Mouse (Mus musculus) adrenal gland, postnatal 25 days (tissue): ENCODE data around the gene Wdfy3. TPM values are rescaled to one million over a fixed set of nuclear protein-coding genes. Genes with fewer than 3 reads are reported as not detected.
"Not testable (repeated sequence)": the region's sequence is repeated elsewhere in the genome, so short reads cannot be mapped to it uniquely, and the experiment has no call there.

Experiments used
- DNase-seq: peaks from one replicate; pipeline ENCODE4 v3.0.0; 2021; ENCODE audit warnings: mixed read lengths
- total RNA-seq: library from RNA; stranded (reverse); gene quantifications from 2 replicates; pipeline ENCODE4 v1.2.3, GENCODE M21; 2021

Wdfy3 gene
- total RNA-seq, 1 experiment from 2014 or later, result 54.3 TPM

DNA sequence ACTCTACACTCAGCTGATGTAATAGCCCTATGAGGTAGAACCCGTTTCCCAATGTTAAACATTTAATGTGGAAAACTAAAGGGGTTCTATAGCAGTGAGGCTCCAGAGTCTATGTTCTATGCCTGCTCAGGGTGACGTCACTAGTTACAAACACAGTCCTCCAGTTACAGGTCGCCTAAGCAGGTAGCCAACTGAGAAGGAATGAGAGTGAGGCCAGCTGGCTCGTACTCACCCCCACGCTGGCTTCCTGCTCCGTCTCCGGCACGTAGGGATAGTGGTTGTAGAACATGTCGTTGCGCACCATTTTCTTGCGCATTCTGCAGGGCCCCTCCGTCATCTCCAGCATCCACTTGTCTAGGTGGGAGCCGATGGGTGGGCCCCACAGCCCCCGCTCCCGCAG lies 187.5 kb downstream of the Wdfy3 start:
- no peak for DNase-seq

- DNase-seq, result no peak
These were observed 189.8 kb downstream of the Wdfy3 start for GRCm38 (mm10) chr5:101879914-101880313.

- no peak for DNase-seq
These were observed 191.3 kb downstream of the Wdfy3 start for GRCm38 (mm10) chr5:101878403-101878802.

GRCm38 (mm10) chr5:101876185-101876584 lies 193.5 kb downstream of the Wdfy3 start:
- DNase-seq, result no peak

GRCm38 (mm10) chr5:101866722-101867121 lies 203.0 kb downstream of the Wdfy3 start:
- no peak for DNase-seq

GRCm38 (mm10) chr5:101863946-101864345 lies 205.8 kb downstream of the Wdfy3 start:
- DNase-seq, result no peak

- no peak for DNase-seq
These were observed 207.1 kb downstream of the Wdfy3 start for GRCm38 (mm10) chr5:101862651-101863050.

- DNase-seq, result no peak
These were observed 207.7 kb downstream of the Wdfy3 start for GRCm38 (mm10) chr5:101861786-101862571.

DNA sequence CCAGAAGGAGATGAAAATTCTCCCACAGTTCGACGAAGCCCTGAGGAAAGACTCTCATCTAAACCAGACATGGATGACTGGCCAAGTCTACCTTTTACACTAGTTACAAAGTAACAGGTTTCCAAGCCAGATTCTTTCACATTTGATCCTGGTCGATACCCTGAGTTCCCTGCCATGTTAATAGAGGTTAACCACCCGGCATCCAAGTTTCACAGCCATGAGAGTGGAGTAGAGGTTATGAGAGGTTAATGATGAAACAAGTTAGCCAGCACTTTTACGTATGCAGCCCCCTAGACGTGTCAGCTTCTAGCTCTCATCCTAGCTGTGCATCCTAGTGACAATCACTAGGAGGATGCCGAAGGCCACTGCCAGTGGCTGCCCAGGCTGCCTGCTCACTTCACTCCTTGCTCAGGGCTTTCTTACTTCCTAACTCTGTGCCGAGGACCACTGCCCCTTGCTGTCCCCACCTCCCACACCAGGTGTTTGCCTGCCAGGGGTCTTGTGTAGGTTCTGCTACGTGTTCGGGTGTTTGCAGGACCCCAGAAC lies 210.8 kb downstream of the Wdfy3 start:
- DNase-seq, result no peak

- DNase-seq, result no peak
These were observed 214.2 kb downstream of the Wdfy3 start for GRCm38 (mm10) chr5:101855475-101855874.

GRCm38 (mm10) chr5:101854667-101855066 lies 215.1 kb downstream of the Wdfy3 start:
- peak; percentile 37 for DNase-seq

- DNase-seq, result no peak
These were observed 215.6 kb downstream of the Wdfy3 start for GRCm38 (mm10) chr5:101854100-101854499.

GRCm38 (mm10) chr5:101852116-101852680 lies 217.5 kb downstream of the Wdfy3 start:
- DNase-seq, result no peak

GRCm38 (mm10) chr5:101851133-101851532 lies 218.6 kb downstream of the Wdfy3 start:
- no peak for DNase-seq

DNA sequence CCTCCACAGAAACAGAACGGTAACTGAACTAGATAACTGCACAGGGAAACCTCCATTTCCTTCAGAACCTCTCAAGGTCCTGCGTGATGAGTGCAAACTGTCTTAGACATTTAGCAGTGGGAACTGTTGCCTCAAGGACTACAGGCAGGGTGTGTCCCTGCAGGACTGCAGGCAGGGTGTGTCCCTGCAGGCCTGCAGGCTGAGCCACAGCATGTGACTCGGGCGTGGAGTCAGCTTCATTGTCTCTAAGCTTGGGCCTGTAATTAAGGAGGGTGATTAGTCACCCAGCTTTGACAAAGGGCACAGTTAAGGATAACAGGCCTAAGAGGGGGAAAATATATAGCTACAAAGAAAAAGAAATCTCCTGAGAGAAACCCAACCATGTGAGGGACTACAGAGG lies 222.0 kb downstream of the Wdfy3 start:
- DNase-seq, result no peak

DNA sequence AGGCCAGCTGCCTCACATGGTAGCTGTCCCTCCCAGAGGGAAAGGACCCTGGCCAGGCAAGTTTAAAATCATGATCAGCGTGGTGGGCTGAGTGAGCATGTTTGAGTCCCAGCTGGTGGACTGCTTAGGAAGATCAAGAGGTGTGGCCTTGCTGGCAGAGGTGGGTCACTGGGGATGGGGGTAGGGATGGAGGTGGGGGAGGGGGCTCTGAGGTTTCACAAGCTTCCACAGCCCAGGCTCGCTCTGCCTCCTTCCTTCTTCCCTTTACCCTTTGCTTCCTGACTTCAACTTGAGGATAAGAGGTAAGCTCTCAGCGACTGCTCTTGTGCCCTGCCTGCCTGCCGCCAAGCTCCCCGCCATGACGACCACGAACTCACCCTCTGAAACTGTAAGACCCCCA lies 222.4 kb downstream of the Wdfy3 start:
- DNase-seq, result no peak

DNA sequence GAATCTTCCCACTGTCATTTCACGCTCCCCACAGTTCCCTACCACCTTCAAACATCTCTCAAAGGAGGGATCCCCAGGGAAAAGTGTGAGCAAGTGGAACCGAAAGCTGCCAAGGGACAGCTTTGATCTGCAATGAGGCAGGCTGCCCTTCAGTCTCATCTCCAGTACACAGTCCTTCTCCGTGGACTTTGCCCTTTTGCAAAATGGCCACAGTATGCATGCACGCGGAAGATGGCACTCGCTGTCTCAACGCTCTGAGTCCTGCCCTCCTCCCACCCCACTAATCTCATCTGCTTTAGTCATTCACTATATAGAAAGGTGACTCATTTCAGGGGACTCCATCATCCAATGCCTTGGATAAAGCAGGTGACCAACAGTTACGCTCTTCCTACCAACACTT lies 223.8 kb downstream of the Wdfy3 start:
- no peak for DNase-seq

GRCm38 (mm10) chr5:101845011-101845410 lies 224.7 kb downstream of the Wdfy3 start:
- peak; percentile 84 for DNase-seq

DNA sequence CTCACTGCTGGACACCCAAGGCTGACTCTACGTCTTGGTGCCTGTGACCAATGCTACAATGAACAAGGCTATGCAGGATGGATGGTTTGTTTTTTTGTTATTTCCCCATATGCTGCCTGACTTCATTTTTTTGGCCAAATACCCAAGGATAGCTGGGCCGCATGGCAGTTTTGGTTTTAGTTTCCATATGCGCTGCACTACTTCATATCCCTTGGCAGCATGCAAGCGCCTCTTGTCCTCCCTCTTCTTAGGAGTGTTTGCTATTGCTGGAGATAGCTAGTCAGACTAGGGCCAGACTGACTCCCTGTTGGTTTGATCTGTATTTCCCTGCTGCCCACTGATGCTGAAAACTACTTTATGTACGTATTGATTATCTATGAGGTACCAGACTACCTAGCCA lies 229.2 kb downstream of the Wdfy3 start:
- no peak for DNase-seq

DNA sequence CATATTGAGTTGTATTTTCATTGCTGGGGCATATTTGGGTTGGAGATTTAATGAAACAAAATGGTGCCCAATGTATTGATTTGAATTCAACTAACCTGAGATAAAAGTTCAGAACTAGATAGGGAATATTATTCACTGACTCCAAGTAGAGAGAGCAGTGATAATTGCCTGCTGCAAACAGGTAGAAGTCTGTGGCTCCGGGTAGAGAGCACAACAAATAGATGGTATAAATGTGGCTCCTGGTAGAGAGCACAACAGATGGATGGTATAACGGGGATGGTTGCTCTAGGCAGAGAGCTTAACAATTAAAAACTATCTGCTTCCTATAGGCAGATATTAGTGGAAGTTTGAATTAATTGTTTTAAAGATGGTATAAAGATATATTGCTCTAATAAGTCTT lies 232.1 kb downstream of the Wdfy3 start:
- not testable (repeated sequence) for DNase-seq

GRCm38 (mm10) chr5:101836221-101836620 lies 233.5 kb downstream of the Wdfy3 start:
- DNase-seq, result no peak

DNA sequence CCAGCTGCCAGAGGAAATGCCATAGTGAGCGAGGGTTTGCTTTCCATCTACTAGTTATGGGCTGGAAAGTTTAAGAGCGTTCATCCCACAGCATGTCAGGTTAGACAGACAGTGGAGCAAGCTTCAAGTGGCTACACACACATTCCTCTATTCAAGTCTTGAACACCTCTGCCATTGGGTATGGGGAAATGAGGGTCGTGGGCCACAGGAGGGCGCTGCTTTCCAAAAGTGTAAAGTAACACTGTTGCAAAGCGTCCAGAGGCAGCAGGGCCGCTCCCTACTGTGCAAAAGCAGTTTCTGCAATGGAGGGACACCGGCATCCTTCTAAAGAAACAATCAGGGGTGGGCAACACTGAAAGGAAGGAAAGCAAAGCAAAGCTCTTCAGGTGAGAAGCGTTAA lies 235.8 kb downstream of the Wdfy3 start:
- peak; percentile 26 for DNase-seq

DNA sequence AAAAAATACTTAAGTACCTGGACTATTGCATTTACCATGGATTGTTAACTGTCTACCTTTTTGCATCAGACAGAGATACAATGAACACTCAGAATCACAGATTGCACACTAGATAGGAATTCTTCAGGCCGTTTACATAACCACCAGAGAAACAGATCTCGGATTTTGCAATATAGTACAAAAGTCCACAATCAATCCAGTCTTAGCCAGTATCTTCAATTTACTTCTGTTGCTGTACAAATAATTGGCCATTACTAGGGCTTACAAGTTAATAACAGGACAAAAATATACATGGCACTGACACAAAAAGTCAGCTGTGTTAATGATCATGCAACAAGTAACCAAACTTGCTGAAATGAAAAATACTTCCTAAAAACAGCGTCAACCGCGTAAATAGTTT lies 236.7 kb downstream of the Wdfy3 start:
- DNase-seq, result no peak

DNA sequence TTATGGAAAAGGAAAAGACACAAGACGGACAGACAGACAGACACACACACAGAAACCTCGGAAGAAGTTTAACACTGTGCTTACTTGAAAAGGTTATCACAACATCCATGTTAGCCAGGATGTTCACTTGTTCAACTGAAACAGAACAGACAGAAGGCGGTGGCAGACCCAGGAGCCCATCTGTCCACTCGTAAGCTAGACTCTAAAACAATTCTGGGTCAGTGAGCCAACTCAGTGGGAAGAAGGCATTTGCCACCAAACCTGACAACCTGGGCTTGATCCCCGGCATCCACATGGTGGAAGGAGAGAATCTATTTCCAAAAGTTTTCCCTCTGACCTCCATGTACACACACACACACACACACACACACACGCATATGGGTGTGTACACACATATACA lies 237.7 kb downstream of the Wdfy3 start:
- no peak for DNase-seq
